Mouse (Mus musculus): Measurements from ENCODE around the gene Slc38a7.

GRCm38 (mm10) chr8:95885966-95886365 is 32.6 kb upstream of the Slc38a7 start:
- no peak for TF ChIP-seq CTCF (IDR thresholded peaks at IDR 0.05; ENCODE audit: extremely low read depth, insufficient read depth, insufficient read length, insufficient replicate concordance)
- TF ChIP-seq POLR2A (IDR thresholded peaks at IDR 0.05; ENCODE audit: low read depth, low read length), result no peak
